Mouse (Mus musculus) midbrain, embryonic 15.5 days (tissue): ENCODE measurements around the gene Tubb4a. TPM values are rescaled to one million over a fixed set of nuclear protein-coding genes. Genes with fewer than 3 reads are reported as not detected.

Experiments
- ATAC-seq: fragments of 200-750 bp; cut with Nextera tagmentation; replicated peaks from 2 replicates; pipeline ENCODE4 v1.8.0; 2017; ENCODE audit warnings: moderate TSS enrichment
- H3K27ac ChIP-seq: fragments of 300-500 bp; sonication (generic); 2 replicates; pipeline ENCODE4 v1.5.1; 2015; ENCODE audit warnings: mild to moderate bottlenecking, inconsistent platforms
- H3K27me3 ChIP-seq: fragments of 300-500 bp; sonication (generic); replicated peaks from 2 replicates; pipeline ENCODE4 v1.6.1; 2015; ENCODE audit warnings: inconsistent platforms
- H3K36me3 ChIP-seq: fragments of 300-500 bp; sonication (generic); replicated peaks from 2 replicates; pipeline ENCODE4 v1.6.1; 2015; ENCODE audit warnings: inconsistent platforms
- H3K4me1 ChIP-seq: fragments of 300-500 bp; sonication (generic); 2 replicates; pipeline ENCODE4 v1.6.1; 2015; ENCODE audit warnings: inconsistent platforms
- H3K4me2 ChIP-seq: fragments of 300-500 bp; sonication (generic); 2 replicates; pipeline ENCODE4 v1.6.1; 2015; ENCODE audit warnings: inconsistent platforms, mild to moderate bottlenecking, moderate library complexity
- H3K4me3 ChIP-seq: fragments of 300-500 bp; sonication (generic); 2 replicates; pipeline ENCODE4 v1.5.1; 2015; ENCODE audit warnings: mild to moderate bottlenecking, inconsistent platforms
- H3K9ac ChIP-seq: fragments of 300-500 bp; sonication (generic); 2 replicates; pipeline ENCODE4 v1.6.1; 2015; ENCODE audit warnings: mild to moderate bottlenecking, inconsistent platforms
- H3K9me3 ChIP-seq: fragments of 300-500 bp; sonication (generic); 2 replicates; pipeline ENCODE4 v1.6.1; 2016; ENCODE audit warnings: inconsistent platforms
- WGBS: fragments of 180-500 bp; shearing (Covaris S2); methylation state at CpG from one replicate; pipeline ENCODE4 v1.1.7; 2015; ENCODE audit warnings: mixed read lengths; 5-methylcytosine and 5-hydroxymethylcytosine counted together
- polyA plus RNA-seq: library from polyadenylated mRNA; unstranded; fragments of >200 nt; fragmentation: Nextera tagmentation; extraction: Ambion mirVana; gene quantifications from 2 replicates; pipeline ENCODE4 v1.2.1, GENCODE M21; 2015

Gene Tubb4a
- polyA plus RNA-seq, 1 experiment from 2014 or later, result 388 TPM

DNA sequence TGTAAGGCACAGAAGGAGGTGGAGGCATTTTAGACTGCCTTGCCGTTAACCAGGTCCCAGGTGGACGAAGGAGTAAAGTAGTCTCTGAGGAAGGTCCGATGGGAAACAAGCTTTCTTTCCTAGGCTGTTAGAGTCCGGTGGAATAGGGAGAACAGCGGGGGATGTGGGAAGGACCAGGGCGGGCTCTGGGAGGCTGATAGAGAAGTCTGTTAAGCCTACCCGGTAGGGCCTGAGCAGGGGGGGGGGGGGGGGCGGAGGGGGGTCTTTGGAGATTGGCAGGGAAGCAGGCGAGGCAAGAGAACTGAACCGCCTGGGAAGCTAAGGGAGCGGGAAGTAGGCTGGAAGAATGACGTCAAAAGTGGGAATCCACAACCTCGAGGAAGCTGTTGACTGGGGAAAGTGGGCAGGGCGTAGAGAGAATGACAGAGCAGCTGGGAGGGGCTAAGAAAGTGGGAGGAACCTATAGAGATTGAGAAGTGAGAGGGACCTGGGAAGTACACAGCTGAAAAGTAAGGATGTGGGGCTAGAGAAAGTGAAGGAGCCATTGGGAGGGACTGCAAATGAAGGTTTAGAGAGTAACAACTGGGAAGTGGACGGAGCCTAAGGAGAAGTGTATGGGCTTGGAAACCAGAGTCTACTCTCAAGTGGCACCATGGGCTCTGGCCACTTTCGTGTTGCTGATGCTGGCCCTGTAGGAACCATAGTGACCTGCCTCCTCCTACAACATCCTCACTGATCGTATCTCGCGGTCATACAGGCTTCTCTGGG lies 8.5 kb upstream of the Tubb4a start:
- Histone ChIP-seq H3K27me3 (peaks cover 3% of the 10 kb centered on the region; the same call in 1 of the 2 replicates), H3K4me1 (peaks cover 8% of the 10 kb centered on the region), H3K27ac (no peak overlapping the region), H3K9ac (no peak overlapping the region), H3K9me3 (no peaks in the 10 kb centered on the region), H3K4me3 (peak overlapping the region; percentile 12), H3K36me3 (no peaks in the 10 kb centered on the region), H3K4me2 (peak overlapping the region; percentile 37)
- under 1% methylated on average over 18 of the region's 19 CpGs for WGBS
- ATAC-seq, result peak; percentile 84

DNA sequence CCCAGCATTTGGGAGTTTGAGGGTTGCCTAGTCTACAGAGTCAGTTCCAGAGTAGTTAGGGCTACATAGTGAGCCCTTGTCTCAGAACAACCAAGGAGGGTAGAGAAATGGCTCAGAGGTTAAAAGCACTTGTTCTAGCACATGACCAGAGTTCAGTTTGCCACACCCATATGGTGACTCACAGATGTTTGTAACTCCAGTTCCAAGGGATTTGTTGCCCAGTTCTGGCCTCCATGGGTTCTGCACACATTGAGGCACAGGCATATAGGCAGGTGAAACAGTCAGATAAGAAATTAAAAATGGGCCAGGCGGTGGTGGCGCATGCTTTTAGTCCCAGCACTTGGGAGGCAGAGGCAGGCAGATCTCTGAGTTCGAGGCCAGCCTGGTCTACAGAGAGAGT lies 6.6 kb upstream of the Tubb4a start:
- no peak for ATAC-seq
- Histone ChIP-seq H3K36me3 (no peaks in the 10 kb centered on the region), H3K4me3 (no peak overlapping the region), H3K4me2 (no peak overlapping the region), H3K4me1 (peaks cover 8% of the 10 kb centered on the region), H3K27me3 (peaks cover 3% of the 10 kb centered on the region; the same call in 1 of the 2 replicates), H3K27ac (no peak overlapping the region), H3K9me3 (no peaks in the 10 kb centered on the region), H3K9ac (no peak overlapping the region)
- WGBS, result 96% methylated on average over 3 of the region's 3 CpGs

GRCm38 (mm10) chr17:57085970-57086757 lies 1.4 kb downstream of the Tubb4a start:
- Histone ChIP-seq H3K4me1 (peaks cover 33% of the 10 kb centered on the region), H3K36me3 (peaks cover 7% of the 10 kb centered on the region; the same call in 1 of the 2 replicates), H3K9me3 (no peaks in the 10 kb centered on the region), H3K9ac (no peak overlapping the region), H3K4me2 (peak overlapping the region; percentile 74), H3K27ac (no peak overlapping the region), H3K27me3 (0 out of 2 replicates have a peak, but pooled peaks cover 3% of the 10 kb centered on the region), H3K4me3 (peak overlapping the region; percentile 70)
- no peak for ATAC-seq
- 85% methylated on average over 11 of the region's 11 CpGs for WGBS

DNA sequence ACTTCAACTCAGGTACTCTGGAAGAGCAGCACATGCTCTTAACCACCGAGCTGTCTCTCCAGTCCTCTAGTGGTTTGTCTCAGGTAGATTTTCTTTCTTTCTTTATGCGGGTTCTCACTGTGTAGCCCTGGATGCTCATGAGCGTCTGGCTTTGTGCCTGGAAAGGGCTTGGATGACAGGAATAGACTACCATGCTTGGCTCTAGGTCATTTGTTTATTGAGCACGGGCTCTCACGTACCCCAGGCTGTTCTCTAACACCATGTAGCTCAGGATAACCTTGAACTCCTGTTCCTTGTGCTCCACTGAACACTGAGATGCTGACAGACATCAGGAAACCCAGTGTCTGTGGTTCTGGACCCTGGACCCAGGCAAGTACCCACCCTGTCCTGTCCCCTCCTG lies 5.1 kb downstream of the Tubb4a start:
- Histone ChIP-seq H3K4me3 (no peak overlapping the region), H3K9me3 (no peaks in the 10 kb centered on the region), H3K36me3 (peaks cover 20% of the 10 kb centered on the region), H3K27ac (no peak overlapping the region), H3K27me3 (no peaks in the 10 kb centered on the region), H3K9ac (no peak overlapping the region), H3K4me1 (peaks cover 28% of the 10 kb centered on the region), H3K4me2 (no peak overlapping the region)
- no peak for ATAC-seq
- WGBS, result 87% methylated on average over 5 of the region's 5 CpGs

GRCm38 (mm10) chr17:57081234-57081842 lies 6.2 kb downstream of the Tubb4a start:
- Histone ChIP-seq H3K27ac (no peak overlapping the region), H3K4me1 (peaks cover 21% of the 10 kb centered on the region), H3K9me3 (no peaks in the 10 kb centered on the region), H3K4me2 (no peak overlapping the region), H3K36me3 (peaks cover 20% of the 10 kb centered on the region), H3K27me3 (no peaks in the 10 kb centered on the region), H3K4me3 (no peak overlapping the region), H3K9ac (no peak overlapping the region)
- WGBS, result 95% methylated on average over 31 of the region's 31 CpGs
- no peak for ATAC-seq

GRCm38 (mm10) chr17:57079919-57080318 lies 7.7 kb downstream of the Tubb4a start:
- Histone ChIP-seq H3K9me3 (no peaks in the 10 kb centered on the region), H3K4me1 (peaks cover 11% of the 10 kb centered on the region; the same call in 1 of the 2 replicates), H3K9ac (no peak overlapping the region), H3K27me3 (no peaks in the 10 kb centered on the region), H3K36me3 (peaks cover 20% of the 10 kb centered on the region), H3K4me2 (no peak overlapping the region), H3K27ac (no peak overlapping the region), H3K4me3 (no peak overlapping the region)
- WGBS, result 83% methylated on average over 3 of the region's 3 CpGs
- ATAC-seq, result no peak

DNA sequence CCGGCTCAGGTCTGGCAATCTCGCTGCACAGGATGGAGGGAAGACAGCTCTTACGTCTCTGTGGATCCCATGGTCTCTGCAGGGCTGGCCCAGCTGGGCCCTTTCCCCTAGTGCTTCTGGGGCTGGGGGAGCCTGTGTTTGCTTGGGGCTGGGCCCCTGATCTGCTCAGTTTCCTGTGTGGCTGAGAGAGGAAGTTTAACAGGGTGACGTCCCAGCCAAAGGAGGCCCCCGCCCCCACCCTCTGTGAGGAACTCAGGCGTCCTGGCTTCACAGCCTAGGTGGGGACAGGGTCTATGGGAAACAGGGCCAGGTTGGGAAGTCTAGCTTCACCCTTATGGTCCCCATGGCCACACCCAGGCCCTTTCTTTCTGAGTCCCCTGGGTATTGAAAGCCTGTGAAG lies 9.2 kb downstream of the Tubb4a start, which contains the start of gene Dennd1c:
Gene Dennd1c, minus strand, starts transcription at position 179 of the 400 bp plus-strand sequence.
- Histone ChIP-seq H3K36me3 (peaks cover 20% of the 10 kb centered on the region), H3K27ac (no peak within 1 kb of the TSS), H3K9ac (no peak within 1 kb of the TSS), H3K27me3 (no peaks in the 10 kb centered on the region), H3K4me1 (peaks cover 2% of the 10 kb centered on the region; the same call in 1 of the 2 replicates), H3K4me3 (no peak within 1 kb of the TSS), H3K4me2 (no peak within 1 kb of the TSS), H3K9me3 (no peaks in the 10 kb centered on the region)
- 56% methylated on average over 6 of the region's 6 CpGs for WGBS
- ATAC-seq, result peak; percentile 37; the same call in 1 of the 2 replicates

GRCm38 (mm10) chr17:57076916-57077315 lies 10.7 kb downstream of the Tubb4a start:
- 64% methylated on average over 3 of the region's 3 CpGs for WGBS
- Histone ChIP-seq H3K4me2 (no peak overlapping the region), H3K4me3 (no peak overlapping the region), H3K36me3 (peaks cover 20% of the 10 kb centered on the region), H3K9ac (no peak overlapping the region), H3K27ac (no peak overlapping the region), H3K27me3 (no peaks in the 10 kb centered on the region), H3K9me3 (no peaks in the 10 kb centered on the region), H3K4me1 (no peaks in the 10 kb centered on the region)
- no peak for ATAC-seq

DNA sequence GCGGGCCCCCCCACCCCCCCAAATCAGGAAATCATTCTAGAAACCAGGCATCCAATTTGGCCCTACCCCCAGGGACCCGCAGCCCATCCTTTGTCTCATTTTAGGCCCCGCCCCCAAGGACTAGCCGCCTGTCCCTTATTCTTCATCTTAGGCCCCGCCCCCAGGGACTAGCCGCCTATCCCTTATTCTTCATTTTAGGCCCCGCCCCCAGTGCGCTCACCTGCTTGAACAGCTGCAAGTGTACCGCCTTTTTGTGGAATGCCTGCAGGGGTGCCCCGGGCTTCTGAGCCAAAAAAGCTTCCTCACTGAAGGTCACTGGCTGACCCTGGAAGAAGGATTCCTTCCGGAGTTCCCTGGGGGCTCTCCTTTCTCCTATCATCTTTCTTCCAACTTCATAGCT lies 16.9 kb downstream of the Tubb4a start:
- 5% methylated on average over 11 of the region's 11 CpGs for WGBS
- Histone ChIP-seq H3K9me3 (no peaks in the 10 kb centered on the region), H3K4me1 (no peaks in the 10 kb centered on the region), H3K27ac (no peak overlapping the region), H3K4me2 (peak overlapping the region; percentile 33; the same call in 1 of the 2 replicates), H3K36me3 (no peaks in the 10 kb centered on the region), H3K9ac (no peak overlapping the region), H3K27me3 (no peaks in the 10 kb centered on the region), H3K4me3 (peak overlapping the region; percentile 13)
- ATAC-seq, result peak; percentile 68

DNA sequence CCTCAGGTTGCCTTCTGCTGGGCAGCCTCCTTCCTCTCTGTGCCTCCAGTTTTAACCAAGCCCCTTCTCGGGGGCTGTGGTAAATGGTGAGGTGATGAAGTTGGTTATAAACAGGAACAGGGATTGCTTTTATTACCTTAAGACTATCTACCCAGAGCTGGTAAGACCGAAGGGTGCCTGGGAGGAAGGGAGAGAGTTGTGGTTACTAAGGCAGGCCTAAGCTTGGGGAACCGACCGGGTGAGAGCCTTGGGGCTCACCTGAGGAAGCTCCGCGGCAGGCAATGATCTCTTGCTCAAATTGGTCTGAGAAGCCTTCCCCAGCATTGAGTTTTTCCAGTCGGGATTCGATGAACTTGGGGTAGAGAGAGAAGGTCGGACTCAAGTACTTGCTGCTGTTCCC lies 17.3 kb downstream of the Tubb4a start:
- H3K4me1 ChIP-seq, result no peaks in the 10 kb centered on the region
- H3K9ac ChIP-seq, result no peak overlapping the region
- H3K4me2 ChIP-seq, result peak overlapping the region; percentile 33
- no peaks in the 10 kb centered on the region for H3K9me3 ChIP-seq
- 0 out of 2 replicates have a peak, but pooled peaks cover under 1% of the 10 kb centered on the region for H3K27me3 ChIP-seq
- no peak overlapping the region for H3K27ac ChIP-seq
- 17% methylated on average over 9 of the region's 9 CpGs for WGBS
- ATAC-seq, result no peak
- H3K4me3 ChIP-seq, result peak overlapping the region; percentile 13
- no peaks in the 10 kb centered on the region for H3K36me3 ChIP-seq

- H3K4me2 ChIP-seq, result no peak overlapping the region
- no peak overlapping the region for H3K9ac ChIP-seq
- peaks cover 30% of the 10 kb centered on the region for H3K27me3 ChIP-seq
- WGBS, result 59% methylated on average over 5 of the region's 5 CpGs
- H3K4me3 ChIP-seq, result no peak overlapping the region
- no peaks in the 10 kb centered on the region for H3K36me3 ChIP-seq
- no peak overlapping the region for H3K27ac ChIP-seq
- no peak for ATAC-seq
- H3K9me3 ChIP-seq, result no peaks in the 10 kb centered on the region
- H3K4me1 ChIP-seq, result peaks cover 8% of the 10 kb centered on the region
Observed at GRCm38 (mm10) chr17:57066908-57067307, 20.7 kb downstream of the Tubb4a start.

DNA sequence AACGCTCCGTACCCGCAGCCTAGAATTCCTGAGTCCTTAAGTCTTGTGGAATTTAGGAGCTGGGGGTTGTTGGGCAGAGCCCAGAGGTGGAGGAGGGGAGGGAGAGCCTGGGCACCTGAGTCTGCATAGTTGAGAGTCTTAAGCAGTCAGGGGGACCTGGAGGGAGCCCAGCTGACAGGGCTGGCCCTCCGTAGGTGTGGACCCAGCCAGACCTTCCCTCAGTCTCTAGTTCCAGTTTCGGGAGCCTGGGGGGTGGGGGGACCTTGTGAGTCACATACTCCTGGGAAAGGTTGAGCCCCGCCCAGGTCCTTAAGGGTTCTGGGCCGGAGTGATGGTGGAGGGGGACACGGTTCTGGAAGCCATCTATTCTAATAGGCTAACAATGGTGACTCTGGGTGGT lies 24.6 kb downstream of the Tubb4a start:
- H3K4me3 ChIP-seq, result no peak overlapping the region
- H3K9ac ChIP-seq, result no peak overlapping the region
- no peak overlapping the region for H3K4me2 ChIP-seq
- WGBS, result 11% methylated on average over 8 of the region's 8 CpGs
- no peak for ATAC-seq
- no peak overlapping the region for H3K27ac ChIP-seq
- H3K4me1 ChIP-seq, result peaks cover 28% of the 10 kb centered on the region
- H3K27me3 ChIP-seq, result peaks cover 39% of the 10 kb centered on the region
- H3K9me3 ChIP-seq, result no peaks in the 10 kb centered on the region
- H3K36me3 ChIP-seq, result no peaks in the 10 kb centered on the region
